Mouse (Mus musculus) kidney, adult 2 months (tissue): ENCODE measurements around the gene Ralgapa2. TPM values are rescaled to one million over a fixed set of nuclear protein-coding genes. Genes with fewer than 3 reads are reported as not detected.
A peak's percentile ranks its signal among the peaks of the same experiment; 100 is the strongest.

Experiments used
- DNase-seq: peaks from one replicate; pipeline ENCODE4 v3.0.0; 2021
- H3K27ac ChIP-seq: fragments of 200-500 bp; 2 replicates; pipeline ENCODE4 v1.5.1; 2012; ENCODE audit warnings: low read depth, low read length, control low read depth, inconsistent platforms; ENCODE audit not compliant: insufficient read depth
- H3K27me3 ChIP-seq: fragments of 200-500 bp; replicated peaks from 2 replicates; pipeline ENCODE4 v1.6.1; 2012; ENCODE audit warnings: mild to moderate bottlenecking, moderate library complexity, low read length, inconsistent platforms; ENCODE audit not compliant: control insufficient read depth, insufficient read depth
- H3K36me3 ChIP-seq: fragments of 200-500 bp; 2 replicates; pipeline ENCODE4 v1.6.1; 2012; ENCODE audit warnings: mild to moderate bottlenecking, moderate library complexity, low read length, inconsistent platforms; ENCODE audit not compliant: control insufficient read depth, insufficient read depth
- H3K4me1 ChIP-seq: fragments of 200-500 bp; 2 replicates; pipeline ENCODE4 v1.6.1; 2011; ENCODE audit warnings: low read length; ENCODE audit not compliant: control insufficient read depth, insufficient read depth
- H3K4me3 ChIP-seq: fragments of 200-500 bp; 2 replicates; pipeline ENCODE4 v1.5.1; 2011; ENCODE audit warnings: mild to moderate bottlenecking, low read depth, low read length, control low read depth; ENCODE audit not compliant: insufficient read depth
- CTCF ChIP-seq: fragments of 200-500 bp; conservative IDR thresholded peaks from 2 replicates; pipeline ENCODE4 v1.5.1; 2011; ENCODE audit warnings: low read depth, mild to moderate bottlenecking, control low read depth, low read length, moderate library complexity, mixed read lengths; ENCODE audit not compliant: insufficient read depth, insufficient read length
- POLR2A ChIP-seq: fragments of 200-500 bp; IDR thresholded peaks from one replicate; pipeline ENCODE4 v1.6.1; 2011; ENCODE audit warnings: low read depth, low read length, control low read depth
- WGBS: fragments of 180-500 bp; shearing (Covaris S2); methylation state at CpG from one replicate; pipeline ENCODE4 v1.1.7; 2018; 5-methylcytosine and 5-hydroxymethylcytosine counted together
- polyA plus RNA-seq: library from polyadenylated mRNA; depleted of rRNA; stranded (reverse); fragments of >200 nt; gene quantifications from 2 replicates; pipeline ENCODE4 v1.2.3, GENCODE M21; 2012

Gene Ralgapa2
- polyA plus RNA-seq, 1 experiment = 15.8 TPM

DNA sequence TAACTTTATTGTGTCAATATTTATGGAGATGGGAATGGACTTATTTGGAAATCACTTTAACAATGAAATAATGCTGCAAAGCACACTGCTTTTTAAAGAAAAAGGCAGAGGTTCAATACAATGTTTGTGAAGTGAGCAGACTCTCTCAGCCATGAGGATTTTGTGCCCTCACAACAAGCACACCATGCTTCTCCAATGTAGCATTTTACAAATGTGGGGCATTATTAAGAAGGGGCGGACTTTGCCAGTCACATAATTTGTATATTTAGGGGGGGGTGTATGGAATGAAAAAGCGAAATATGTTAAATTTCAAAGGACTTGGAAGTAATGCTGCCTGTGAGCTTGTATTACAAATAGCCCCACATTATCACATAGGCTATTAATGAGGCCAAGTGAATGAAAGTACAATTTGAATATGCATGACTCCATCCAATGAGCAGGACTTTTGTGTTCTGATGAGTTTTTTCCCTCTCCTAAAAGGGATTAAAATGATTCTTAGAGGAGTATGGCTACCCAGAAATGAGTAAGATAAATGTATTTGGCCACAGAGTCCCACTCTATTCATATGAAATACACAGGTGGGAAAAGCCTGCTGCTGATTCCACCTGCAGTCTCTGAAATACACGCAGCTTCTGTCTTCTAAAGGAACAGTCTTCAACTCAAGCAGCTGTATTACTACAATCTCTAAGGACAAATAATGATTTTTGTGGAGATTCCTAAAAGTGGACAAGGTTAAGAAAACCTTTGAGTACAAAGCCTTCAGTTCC is 187.8 kb downstream of the Ralgapa2 start:
- H3K4me1 ChIP-seq = 0 out of 2 replicates have a peak, but pooled peaks cover under 1% of the 10 kb centered on the region
- WGBS = 96% methylated on average over 3 of the region's 3 CpGs
- no peaks in the 10 kb centered on the region for H3K36me3 ChIP-seq
- H3K27me3 ChIP-seq = no peaks in the 10 kb centered on the region
- DNase-seq = no peak
- TF ChIP-seq POLR2A = no peak
- TF ChIP-seq CTCF = no peak
- H3K4me3 ChIP-seq = no peak overlapping the region
- no peak overlapping the region for H3K27ac ChIP-seq

DNA sequence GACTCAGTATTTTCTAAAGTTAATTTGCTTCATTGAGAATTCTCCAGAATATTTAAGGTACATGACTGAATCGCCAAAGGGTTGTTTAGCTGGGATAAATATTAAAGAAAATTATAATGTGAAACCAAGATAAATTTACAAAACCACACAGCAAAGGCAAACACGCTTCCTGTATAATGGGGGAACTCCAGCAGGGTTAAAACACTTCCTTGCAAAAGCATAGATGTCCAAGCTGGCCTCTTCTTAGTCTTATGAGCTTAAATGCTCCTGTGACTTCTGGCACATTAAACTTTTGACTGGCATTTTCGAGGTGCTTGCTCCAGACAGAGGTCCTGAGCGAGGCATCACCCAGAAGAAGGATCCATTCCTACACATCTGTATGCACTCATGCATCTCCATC is 188.6 kb downstream of the Ralgapa2 start:
- Histone ChIP-seq H3K4me3 (no peak overlapping the region), H3K36me3 (no peaks in the 10 kb centered on the region), H3K27me3 (no peaks in the 10 kb centered on the region), H3K27ac (no peak overlapping the region), H3K4me1 (no peaks in the 10 kb centered on the region)
- WGBS = 89% methylated on average over 4 of the region's 4 CpGs
- TF ChIP-seq POLR2A (no peak), CTCF (no peak)
- no peak for DNase-seq

DNA sequence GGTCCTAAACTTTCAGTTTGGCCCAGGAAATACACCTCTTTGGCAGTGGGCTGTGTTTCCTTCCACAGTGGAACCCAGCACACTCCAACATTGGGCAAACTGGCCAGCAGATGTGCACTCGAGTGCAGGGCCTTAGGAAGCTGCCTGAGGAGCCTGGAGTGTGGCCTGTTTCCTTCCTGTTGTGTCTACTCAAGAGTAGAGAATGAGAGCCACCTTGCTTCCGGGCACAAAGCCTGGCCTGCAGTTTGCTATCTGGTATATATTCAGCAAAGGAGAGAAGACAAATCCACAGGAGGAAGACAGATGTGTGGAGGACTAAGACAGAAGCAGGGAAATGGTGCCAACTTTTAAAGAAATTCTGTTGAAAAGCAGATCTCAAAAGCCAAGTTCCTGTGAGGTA is 189.4 kb downstream of the Ralgapa2 start:
- Histone ChIP-seq H3K4me3 (no peak overlapping the region), H3K4me1 (no peaks in the 10 kb centered on the region), H3K27ac (no peak overlapping the region), H3K27me3 (no peaks in the 10 kb centered on the region), H3K36me3 (no peaks in the 10 kb centered on the region)
- whole genome bisulfite sequencing = 50% methylated on average over 2 of the region's 2 CpGs
- TF ChIP-seq POLR2A = no peak
- no peak for TF ChIP-seq CTCF
- DNase-seq = no peak

DNA sequence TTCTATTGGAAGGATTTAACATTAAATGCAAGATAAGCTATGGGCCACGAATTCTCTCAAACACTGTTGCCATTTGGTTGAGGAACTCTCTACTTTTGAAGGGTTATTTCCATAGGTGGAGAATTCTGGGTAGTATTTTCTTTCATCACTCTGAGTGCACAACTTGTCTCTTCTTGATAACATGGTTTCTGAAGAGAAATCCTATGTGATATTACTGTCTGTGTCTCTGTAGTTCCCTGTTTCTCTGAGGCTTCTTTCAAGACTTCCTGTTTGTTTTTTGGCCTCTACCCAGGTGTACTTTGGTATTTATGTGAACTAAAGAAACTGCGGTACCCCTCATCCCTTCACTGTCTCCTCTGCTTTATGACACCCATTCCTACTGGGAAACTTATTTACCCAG is 190.1 kb downstream of the Ralgapa2 start:
- Histone ChIP-seq H3K27ac (no peak overlapping the region), H3K4me3 (no peak overlapping the region), H3K4me1 (no peaks in the 10 kb centered on the region), H3K36me3 (no peaks in the 10 kb centered on the region), H3K27me3 (no peaks in the 10 kb centered on the region)
- peak; percentile 32 for DNase-seq
- no peak for TF ChIP-seq CTCF
- no peak for TF ChIP-seq POLR2A
- 72% methylated on average over 2 of the region's 2 CpGs for WGBS

DNA sequence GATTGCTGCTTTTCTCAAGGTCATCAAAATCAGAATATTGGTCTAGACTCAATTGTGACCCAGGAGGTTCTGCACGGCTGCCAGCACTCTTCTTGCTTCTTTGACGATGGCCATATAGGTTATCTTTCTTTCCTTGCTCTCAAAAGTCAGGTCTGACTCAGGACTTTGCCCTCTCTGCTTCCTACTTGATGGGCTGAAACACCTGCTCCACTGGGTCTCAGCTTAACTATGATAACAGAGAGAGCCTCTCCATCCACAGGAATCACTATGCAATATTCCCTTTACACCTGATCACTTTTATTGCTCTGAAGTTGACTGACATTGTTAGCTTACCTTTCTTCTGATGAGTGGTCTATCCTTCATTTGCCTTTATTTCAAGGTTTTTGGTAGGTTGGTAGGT is 191.5 kb downstream of the Ralgapa2 start:
- H3K4me1 ChIP-seq = no peaks in the 10 kb centered on the region
- TF ChIP-seq POLR2A (no peak), CTCF (no peak)
- no peak overlapping the region for H3K27ac ChIP-seq
- H3K4me3 ChIP-seq = no peak overlapping the region
- no peak for DNase-seq
- no peaks in the 10 kb centered on the region for H3K27me3 ChIP-seq
- WGBS = 93% methylated on average over 2 of the region's 2 CpGs
- no peaks in the 10 kb centered on the region for H3K36me3 ChIP-seq

DNA sequence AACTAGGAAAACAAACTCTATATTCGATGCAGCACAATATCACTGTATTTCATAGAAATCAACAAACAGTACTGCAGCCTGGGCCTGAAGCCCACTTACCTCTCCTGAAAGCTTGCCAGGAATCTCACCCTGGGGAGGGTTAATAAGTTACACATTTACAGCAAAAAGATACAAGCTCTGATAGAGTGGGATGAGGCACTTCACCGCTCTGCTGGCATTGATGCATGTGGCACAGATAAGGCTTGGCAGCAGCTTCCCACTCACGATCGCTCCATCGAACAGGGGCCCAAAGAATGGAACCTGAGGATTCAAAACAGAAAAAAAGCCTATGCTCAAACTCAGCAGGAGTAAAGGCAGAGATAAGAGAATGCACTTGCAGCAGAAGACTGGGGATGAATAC is 197.4 kb downstream of the Ralgapa2 start:
- Histone ChIP-seq H3K4me3 (no peak overlapping the region), H3K36me3 (no peaks in the 10 kb centered on the region), H3K27ac (no peak overlapping the region), H3K27me3 (no peaks in the 10 kb centered on the region), H3K4me1 (no peaks in the 10 kb centered on the region; the same call in 1 of the 2 replicates)
- DNase-seq = peak; percentile 48
- 46% methylated on average over 5 of the region's 5 CpGs for WGBS
- no peak for TF ChIP-seq CTCF

DNA sequence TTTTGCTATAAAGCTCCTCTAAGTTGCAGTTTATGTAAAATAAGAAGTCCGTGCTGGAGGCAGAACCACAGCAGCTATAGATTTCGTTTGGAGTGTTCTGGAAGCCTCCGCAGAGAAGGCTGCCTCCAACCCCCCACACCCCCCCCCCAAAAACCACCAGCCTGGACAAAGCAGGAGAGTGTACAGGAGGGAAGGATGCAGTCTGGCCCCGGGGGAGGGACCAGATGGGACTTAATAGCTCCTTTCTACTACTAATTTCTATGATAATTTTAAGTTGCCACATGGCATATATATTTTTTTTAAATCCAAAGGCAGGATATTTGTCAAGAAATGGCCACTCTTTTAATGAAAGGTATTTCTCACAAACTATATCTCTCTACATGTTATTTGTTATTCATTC is 198.3 kb downstream of the Ralgapa2 start:
- H3K4me1 ChIP-seq = no peaks in the 10 kb centered on the region; the same call in 1 of the 2 replicates
- no peak for DNase-seq
- no peak overlapping the region for H3K4me3 ChIP-seq
- H3K27me3 ChIP-seq = no peaks in the 10 kb centered on the region
- no peaks in the 10 kb centered on the region for H3K36me3 ChIP-seq
- 89% methylated on average over 4 of the region's 4 CpGs for WGBS
- TF ChIP-seq POLR2A (no peak), CTCF (no peak)
- H3K27ac ChIP-seq = no peak overlapping the region

DNA sequence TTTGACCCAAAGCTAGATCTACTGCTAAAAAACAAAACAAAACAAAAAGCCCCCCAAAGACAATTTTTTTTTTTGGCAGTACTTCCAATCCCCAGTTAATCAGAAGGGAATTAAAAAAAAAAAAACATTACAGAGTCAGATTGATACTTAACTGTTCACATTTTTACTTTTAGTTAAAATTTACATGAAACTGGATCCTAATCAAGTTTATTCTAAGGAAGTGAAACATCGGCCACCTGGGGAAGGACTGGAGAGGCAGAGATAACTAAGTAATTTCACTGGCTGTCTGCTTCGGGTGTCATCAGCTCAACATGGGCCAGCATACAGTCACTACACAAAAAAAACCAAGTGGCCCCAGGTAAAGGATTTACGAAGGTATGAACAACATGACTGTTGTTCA is 201.4 kb downstream of the Ralgapa2 start:
- Histone ChIP-seq H3K4me1 (no peaks in the 10 kb centered on the region; the same call in 1 of the 2 replicates), H3K27me3 (no peaks in the 10 kb centered on the region), H3K27ac (no peak overlapping the region), H3K4me3 (no peak overlapping the region), H3K36me3 (no peaks in the 10 kb centered on the region)
- peak; percentile 21 for DNase-seq
- 58% methylated on average over 3 of the region's 3 CpGs for WGBS
- TF ChIP-seq POLR2A (no peak), CTCF (no peak)
